Mouse (Mus musculus): ENCODE results near the gene Cxxc4. TPM values are rescaled to one million over a fixed set of nuclear protein-coding genes. Genes with fewer than 3 reads are reported as not detected.

Gene Cxxc4
- polyA plus RNA-seq, 1 experiment from 2014 or later: 20.9 TPM

GRCm38 (mm10) chr3:134279655-134280054, 43.4 kb downstream of the Cxxc4 start:
- H3K36me3 ChIP-seq (replicated peaks): no peaks in the 10 kb centered on the region
- no peak overlapping the region for H3K27ac ChIP-seq
- H3K9me3 ChIP-seq: no peaks in the 10 kb centered on the region
- H3K27me3 ChIP-seq: no peaks in the 10 kb centered on the region
- no peak for ATAC-seq (ENCODE audit: low FRiP score)
- no peak overlapping the region for H3K4me2 ChIP-seq
- H3K9ac ChIP-seq: no peak overlapping the region
- no peak overlapping the region for H3K4me3 ChIP-seq (replicated peaks)
- peaks cover 17% of the 10 kb centered on the region for H3K4me1 ChIP-seq

DNA sequence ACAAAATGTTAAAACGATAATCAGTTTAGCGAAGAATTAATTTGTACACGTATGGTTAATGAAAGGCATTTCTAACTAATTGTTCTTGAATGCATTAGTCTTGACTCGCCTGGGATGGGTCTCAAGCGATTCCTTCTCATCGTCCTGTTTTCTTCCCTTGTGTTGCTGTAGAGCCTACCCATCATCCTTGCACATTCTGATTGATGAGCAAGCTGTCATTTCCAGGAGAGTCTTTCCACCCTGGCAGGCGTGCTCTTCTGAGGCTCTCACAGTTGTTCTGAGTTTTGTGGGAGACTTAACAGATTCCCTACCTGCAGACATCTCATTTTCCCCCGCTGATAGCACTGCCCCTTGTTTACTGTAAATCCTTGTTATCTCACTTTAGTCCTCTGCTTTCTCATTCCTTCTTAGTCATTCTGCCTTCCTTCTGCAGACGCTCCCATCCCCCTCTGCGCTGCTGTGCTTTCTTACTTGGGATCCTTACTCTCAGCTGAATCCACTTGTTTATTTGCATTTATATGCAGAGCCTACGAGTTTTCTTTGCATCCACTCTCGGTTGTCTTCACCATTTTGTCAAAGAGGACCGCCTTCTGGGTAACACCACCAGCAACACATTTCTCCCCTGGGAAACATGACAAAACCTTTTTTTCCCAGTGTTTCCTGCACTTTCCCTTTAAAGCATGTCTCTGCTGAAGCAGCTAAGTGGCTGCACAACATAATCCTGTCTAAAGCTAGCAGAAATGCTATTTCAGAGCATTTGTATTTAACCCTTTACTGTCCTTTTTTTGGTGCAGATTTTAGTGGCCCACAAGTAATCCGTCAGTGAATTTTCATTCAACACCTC, 45.5 kb downstream of the Cxxc4 start:
- no peak overlapping the region for H3K4me3 ChIP-seq (replicated peaks)
- 22% methylated on average over 14 of the region's 14 CpGs for WGBS
- peak; percentile 45; the same call in 1 of the 2 replicates for ATAC-seq (ENCODE audit: low FRiP score)
- H3K27me3 ChIP-seq: no peaks in the 10 kb centered on the region
- peak overlapping the region; percentile 46 for H3K4me2 ChIP-seq
- no peaks in the 10 kb centered on the region for H3K9me3 ChIP-seq
- H3K36me3 ChIP-seq (replicated peaks): no peaks in the 10 kb centered on the region
- peaks cover 17% of the 10 kb centered on the region for H3K4me1 ChIP-seq
- no peak overlapping the region for H3K9ac ChIP-seq
- H3K27ac ChIP-seq: peak overlapping the region; percentile 65

GRCm38 (mm10) chr3:134295217-134295616, 58.9 kb downstream of the Cxxc4 start:
- H3K9me3 ChIP-seq: no peaks in the 10 kb centered on the region
- peaks cover 8% of the 10 kb centered on the region for H3K4me1 ChIP-seq
- no peak overlapping the region for H3K9ac ChIP-seq
- no peaks in the 10 kb centered on the region for H3K36me3 ChIP-seq (replicated peaks)
- peak; percentile 68; the same call in 1 of the 2 replicates for ATAC-seq (ENCODE audit: low FRiP score)
- no peaks in the 10 kb centered on the region for H3K27me3 ChIP-seq
- no peak overlapping the region for H3K4me2 ChIP-seq
- H3K4me3 ChIP-seq (replicated peaks): no peak overlapping the region
- WGBS: 24% methylated on average over 6 of the region's 6 CpGs
- H3K27ac ChIP-seq: 0 out of 2 replicates have a peak overlapping the region, but pooled peaks have one; percentile 31

DNA sequence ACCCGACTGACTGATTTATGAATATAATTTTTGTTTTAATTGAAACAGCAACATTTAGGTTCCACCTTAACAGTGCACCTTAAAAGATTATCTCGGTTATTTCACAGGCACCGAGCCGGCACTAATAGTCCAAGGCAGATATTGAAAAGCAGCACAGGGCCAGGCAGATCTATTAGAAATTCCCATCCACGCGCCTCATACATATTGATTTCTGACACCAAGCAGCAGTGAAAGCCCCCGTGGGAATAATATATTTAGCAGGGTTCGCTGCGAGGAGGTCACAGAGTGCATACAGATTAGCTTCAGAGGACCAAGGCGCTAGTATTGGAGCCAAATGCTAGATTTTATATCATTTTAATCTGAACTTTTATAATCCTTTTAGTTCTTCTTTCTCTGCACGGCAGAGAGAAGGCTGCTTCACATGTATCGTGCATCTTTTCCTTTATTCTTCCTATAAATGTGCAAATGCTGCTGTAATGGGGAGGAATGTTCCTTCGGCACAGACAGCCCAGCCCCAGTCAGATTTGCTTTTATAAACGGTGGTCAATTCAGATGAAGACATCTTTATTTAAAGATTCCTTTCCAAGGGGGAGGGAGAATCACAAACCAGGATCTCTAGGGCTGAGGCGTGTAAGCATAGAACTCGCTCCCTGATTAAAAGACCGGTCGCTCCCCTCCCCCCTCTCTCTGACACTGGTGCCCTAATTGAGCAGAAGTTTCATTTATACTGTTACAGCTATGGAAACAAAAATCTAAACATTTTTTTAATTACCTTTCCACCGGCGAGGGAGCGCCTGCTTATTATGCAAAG, 66.6 kb downstream of the Cxxc4 start:
- H3K4me3 ChIP-seq (replicated peaks): peak overlapping the region; percentile 32
- 2% methylated on average over 21 of the region's 21 CpGs for WGBS
- H3K4me1 ChIP-seq: peaks cover 56% of the 10 kb centered on the region
- no peaks in the 10 kb centered on the region for H3K27me3 ChIP-seq
- peak overlapping the region; percentile 57 for H3K4me2 ChIP-seq
- H3K27ac ChIP-seq: peak overlapping the region; percentile 77
- H3K36me3 ChIP-seq (replicated peaks): no peaks in the 10 kb centered on the region
- no peaks in the 10 kb centered on the region for H3K9me3 ChIP-seq
- 0 out of 2 replicates have a peak overlapping the region, but pooled peaks have one; percentile 29 for H3K9ac ChIP-seq
- ATAC-seq (ENCODE audit: low FRiP score): peak; percentile 83

- Histone ChIP-seq H3K36me3 (replicated peaks) (no peaks in the 10 kb centered on the region), H3K4me3 (replicated peaks) (peak overlapping the region; percentile 32), H3K27ac (peak overlapping the region; percentile 77), H3K9ac (0 out of 2 replicates have a peak overlapping the region, but pooled peaks have one; percentile 29), H3K27me3 (no peaks in the 10 kb centered on the region), H3K9me3 (no peaks in the 10 kb centered on the region), H3K4me2 (peak overlapping the region; percentile 57), H3K4me1 (peaks cover 60% of the 10 kb centered on the region)
- WGBS: 5% methylated on average over 3 of the region's 3 CpGs
- peak; percentile 42; the same call in 1 of the 2 replicates for ATAC-seq (ENCODE audit: low FRiP score)
These were observed 67.2 kb downstream of the Cxxc4 start for GRCm38 (mm10) chr3:134303492-134303808.

DNA sequence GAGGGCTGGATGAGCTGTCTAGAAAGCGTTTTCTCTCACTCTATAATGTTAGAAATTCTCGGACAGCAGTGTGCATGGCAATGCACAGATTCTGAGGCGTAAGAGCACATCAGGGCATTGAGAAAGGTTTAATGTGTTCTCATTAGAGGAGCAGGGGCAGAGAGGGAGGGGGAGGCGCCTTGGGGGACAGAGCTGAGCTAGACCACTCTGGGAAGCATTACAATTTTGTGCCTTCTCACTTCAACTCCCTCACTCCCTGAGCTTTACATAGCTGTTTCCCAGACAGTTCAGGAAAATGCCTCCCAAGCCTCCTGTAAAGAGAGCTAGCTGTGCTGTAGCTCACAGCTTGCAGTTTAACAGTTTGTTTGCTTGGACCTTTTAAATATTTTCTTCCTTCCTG, 70.2 kb downstream of the Cxxc4 start:
- 4% methylated on average over 4 of the region's 4 CpGs for WGBS
- Histone ChIP-seq H3K4me1 (peaks cover 59% of the 10 kb centered on the region), H3K4me2 (peak overlapping the region; percentile 29), H3K9ac (no peak overlapping the region), H3K36me3 (replicated peaks) (no peaks in the 10 kb centered on the region), H3K27me3 (no peaks in the 10 kb centered on the region), H3K9me3 (no peaks in the 10 kb centered on the region), H3K27ac (peak overlapping the region; percentile 71), H3K4me3 (replicated peaks) (no peak overlapping the region)
- peak; percentile 31 for ATAC-seq (ENCODE audit: low FRiP score)

DNA sequence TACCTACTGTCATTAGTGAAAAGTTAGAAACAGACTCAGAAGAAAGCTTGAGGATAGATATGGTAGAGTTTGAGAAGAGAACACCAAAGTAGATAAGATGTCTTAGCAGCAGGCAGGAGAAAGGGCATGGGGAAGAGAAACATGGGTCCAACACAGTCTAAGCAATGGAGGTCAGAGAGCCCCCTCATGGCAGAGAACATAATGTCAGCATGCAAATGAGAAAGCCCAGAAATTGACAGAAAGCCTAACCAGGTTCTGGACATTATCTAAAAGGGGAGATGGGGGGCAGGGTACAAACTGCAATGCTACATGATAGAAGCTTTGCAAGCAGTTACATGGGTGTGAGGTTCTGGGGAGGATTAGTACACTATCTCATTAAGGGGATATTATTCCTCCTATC, 71.5 kb downstream of the Cxxc4 start:
- no peaks in the 10 kb centered on the region for H3K27me3 ChIP-seq
- no peaks in the 10 kb centered on the region for H3K9me3 ChIP-seq
- no peaks in the 10 kb centered on the region for H3K36me3 ChIP-seq (replicated peaks)
- no peak overlapping the region for H3K4me2 ChIP-seq
- no peak for ATAC-seq (ENCODE audit: low FRiP score)
- H3K4me1 ChIP-seq: peaks cover 48% of the 10 kb centered on the region
- H3K9ac ChIP-seq: no peak overlapping the region
- no peak overlapping the region for H3K27ac ChIP-seq
- H3K4me3 ChIP-seq (replicated peaks): no peak overlapping the region

MicroRNAs within 50 kb of the gene (microRNA counts, 519-probe panel; counts per million panel counts)
- microRNA mmu-miR-1895: not detected

Small RNA genes within 50 kb of the gene (microRNA-seq; reads per million reads assigned to microRNA genes)
- gene Mir1895: not detected

Data from forebrain, embryonic 12.5 days (tissue).